Mouse (Mus musculus): ENCODE measurements at regions not wholly inside any gene's neighbourhood (a gene's known extent, or its start where the extent isn't known, plus 50 kb on each side); places are given as distances from the start of the nearest gene placed in this dataset.
"Not testable (repeated sequence)": the region's sequence is repeated elsewhere in the genome, so short reads cannot be mapped to it uniquely, and the experiment has no call there.

DNA sequence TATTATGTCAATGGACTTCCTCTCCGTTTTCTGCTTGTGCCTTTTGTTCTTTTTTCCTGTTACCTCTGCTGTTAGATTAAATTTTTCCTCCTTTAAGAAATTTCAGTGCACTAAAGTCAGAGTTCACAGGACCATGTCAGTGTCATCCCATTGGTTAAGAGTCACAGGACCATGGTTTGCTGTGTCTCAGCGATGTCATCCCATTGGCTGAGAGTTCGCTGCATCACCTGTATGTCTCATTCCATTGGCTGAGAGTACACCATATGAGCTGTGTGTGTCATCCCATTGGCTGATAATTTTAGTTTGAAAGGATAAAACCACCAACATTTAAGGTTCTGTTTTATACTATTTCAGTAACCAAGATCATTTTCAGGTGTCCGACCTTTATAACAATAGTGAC lies 50.7 kb upstream of the Jade1 start:
- no peak for DNase-seq

DNA sequence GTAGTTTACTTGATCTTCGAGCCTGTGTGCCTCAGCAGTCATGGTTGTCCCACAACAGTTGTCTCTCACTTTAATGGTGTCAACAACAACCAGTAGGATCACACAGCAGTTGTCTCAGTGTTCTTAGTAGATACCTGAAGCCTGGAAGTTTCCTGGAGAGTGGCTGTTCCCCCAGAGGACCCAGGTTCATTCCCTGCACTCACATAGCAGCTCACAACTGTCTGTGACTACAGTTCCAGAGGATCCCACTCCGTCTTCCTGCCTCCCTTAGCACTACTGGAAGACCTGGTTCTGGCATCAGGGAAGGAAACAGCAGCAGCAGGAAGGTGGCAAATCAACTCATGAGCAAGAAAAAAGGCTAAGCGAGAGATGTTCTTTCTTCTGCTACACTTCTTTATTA lies 53.4 kb upstream of the Jade1 start:
- DNase-seq = no peak

DNA sequence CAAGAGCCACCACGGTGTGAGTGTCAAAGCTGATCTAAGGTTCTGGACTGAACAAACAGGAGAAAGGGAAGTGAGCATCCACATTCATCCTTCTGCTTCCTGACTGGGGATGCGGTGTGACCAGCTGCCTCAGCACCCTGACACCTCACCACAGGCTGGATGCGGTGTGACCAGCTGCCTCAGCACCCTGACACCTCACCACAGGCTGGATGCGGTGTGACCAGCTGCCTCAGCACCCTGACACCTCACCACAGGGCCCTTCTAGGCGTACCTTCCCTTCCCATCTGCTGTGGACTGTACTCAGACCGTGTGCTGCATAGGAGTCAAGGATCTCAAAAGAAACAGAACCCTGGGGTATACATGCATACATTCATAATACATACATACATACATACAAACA lies 53.9 kb upstream of the Jade1 start:
- DNase-seq = not testable (repeated sequence)

- DNase-seq = no peak
Measured at GRCm38 (mm10) chr3:41501124-41501523, 54.4 kb upstream of the Jade1 start.

DNA sequence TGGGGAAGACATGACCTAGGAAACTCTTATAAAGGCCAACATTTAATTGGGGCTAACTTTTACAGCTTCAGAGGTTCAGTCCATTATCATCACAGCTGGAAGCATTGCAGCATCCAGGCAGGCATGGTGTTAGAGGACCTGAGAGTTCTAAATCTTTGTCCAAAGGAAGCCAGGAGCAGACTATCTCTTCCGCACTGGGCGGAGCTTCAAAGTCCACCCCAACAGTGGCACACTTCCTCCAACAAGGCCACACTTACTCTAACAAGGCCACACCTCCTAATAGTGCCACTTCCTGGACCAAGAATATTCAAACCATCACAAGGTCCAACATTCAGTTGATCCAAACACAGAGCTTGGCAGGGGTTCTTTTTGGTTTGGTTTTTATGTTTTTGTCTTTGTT lies 55.9 kb upstream of the Jade1 start:
- DNase-seq = no peak

DNA sequence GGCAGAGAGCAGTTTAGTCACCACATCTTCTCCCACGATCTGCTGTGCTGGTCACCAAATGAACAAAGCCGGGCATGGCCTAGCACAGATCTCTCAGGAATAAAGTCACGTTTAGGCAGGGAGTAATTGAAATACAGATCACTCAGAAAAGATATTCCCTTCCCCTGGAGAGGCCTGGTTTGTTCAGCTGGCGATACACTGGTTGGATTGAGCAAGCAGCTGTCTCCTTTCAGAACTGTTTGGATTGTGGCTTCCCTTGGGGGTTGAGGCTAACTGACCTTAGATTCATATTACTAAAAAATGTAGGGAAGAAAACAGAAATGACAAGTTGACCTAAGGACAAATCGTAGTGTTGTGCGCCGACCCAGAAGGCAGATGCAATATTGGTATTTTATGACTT lies 56.7 kb upstream of the Jade1 start:
- DNase-seq = no peak

GRCm38 (mm10) chr3:41497771-41498170 lies 57.8 kb upstream of the Jade1 start:
- DNase-seq = no peak

DNA sequence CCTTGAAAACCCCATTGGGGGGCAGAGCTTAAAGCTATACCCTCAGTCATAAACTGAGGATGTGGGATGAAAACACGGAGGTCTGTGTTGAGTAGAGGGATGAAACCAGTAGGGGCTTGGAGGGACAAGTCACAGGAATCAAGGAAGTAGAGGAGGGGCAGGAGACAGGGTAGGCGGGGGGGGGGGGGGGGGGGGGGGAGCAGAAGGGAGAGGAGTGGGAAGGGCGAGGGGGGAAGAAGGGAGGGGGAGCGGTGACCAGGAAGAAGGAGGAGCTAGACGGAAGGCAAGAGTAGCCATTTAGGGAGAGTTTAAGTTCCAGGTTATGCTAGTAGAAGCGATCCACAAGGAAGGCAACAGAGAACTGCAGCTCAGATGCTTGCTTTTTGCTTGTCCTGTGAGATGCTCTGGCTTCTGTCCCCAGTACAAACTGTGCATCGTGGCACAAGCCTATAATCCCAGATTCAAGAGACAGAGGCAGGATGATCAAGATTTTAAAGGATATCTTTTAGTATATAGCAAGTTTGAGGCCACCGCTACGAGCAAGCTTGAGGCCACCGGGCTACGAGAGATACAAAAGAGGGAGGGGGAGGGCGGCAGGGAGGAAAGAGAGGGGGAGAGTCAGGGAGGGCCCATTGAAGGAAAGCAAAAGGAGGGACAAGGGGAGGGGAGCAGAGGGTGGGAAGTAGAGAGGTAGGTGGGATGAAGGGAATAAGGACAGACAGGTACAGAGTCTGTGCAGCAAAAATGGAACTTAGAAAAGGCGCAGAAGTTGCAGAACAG lies 58.4 kb upstream of the Jade1 start:
- no peak for DNase-seq

- no peak for DNase-seq
Measured at GRCm38 (mm10) chr3:41495893-41496292, 59.6 kb upstream of the Jade1 start.

GRCm38 (mm10) chr3:41495097-41495496 lies 60.4 kb upstream of the Jade1 start:
- no peak for DNase-seq

GRCm38 (mm10) chr3:41493472-41493871 lies 62.1 kb upstream of the Jade1 start:
- no peak for DNase-seq

- no peak for DNase-seq
Measured at GRCm38 (mm10) chr3:41492727-41493392, 62.7 kb upstream of the Jade1 start.

DNA sequence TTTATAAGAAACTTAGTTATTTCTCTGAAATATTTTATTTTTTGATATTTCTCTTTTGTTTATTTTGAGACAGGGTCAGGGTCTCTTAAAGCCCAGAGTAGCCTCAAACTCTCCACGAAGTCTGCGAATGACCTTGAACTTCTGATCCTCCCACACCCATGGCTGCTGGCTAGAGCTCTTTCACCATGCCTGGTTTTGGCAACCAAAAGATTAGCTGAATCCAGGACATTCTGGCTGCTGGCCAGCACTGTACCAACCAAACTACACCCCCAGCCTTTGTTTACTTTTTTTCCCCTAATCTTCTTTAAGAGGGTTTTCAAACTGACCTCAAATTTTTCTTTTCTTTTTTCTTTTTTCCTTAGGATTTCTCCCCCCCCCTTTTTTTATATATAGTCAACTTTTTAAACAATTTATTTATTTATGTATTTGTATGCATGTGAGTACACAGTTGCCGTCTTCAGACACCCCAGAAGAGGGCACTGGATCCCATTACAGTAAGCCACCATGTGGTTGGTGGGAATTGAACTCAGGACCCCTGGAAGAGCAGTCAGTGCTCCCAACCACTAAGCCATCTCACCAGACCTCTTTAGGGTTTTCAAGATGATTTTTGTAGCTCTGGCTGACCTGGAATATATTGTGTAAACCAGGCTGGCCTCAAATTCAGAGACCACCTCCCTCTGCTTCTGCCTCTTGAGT lies 63.4 kb upstream of the Jade1 start:
- DNase-seq = no peak

DNA sequence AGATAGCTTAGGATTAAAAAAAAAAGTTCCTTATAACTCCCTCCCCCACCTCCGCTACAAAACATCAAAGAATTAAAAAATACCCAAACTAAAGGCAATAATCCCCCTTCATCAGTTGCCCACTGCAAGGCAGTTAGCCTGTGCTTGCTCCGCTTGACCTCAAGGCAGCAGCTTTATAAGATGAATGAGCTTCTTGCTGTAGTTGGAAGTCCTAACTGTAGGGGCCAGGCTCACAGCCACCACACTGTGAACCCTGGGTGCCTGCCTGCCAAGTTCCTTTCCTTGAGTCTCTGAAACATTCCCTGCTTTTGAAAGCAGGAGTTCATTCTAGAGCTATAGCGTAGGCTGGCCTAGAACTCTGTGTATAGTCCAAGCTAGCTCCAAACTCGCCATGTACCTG lies 64.3 kb upstream of the Jade1 start:
- DNase-seq = no peak

GRCm38 (mm10) chr3:41489998-41490397 lies 65.5 kb upstream of the Jade1 start:
- DNase-seq = no peak

DNA sequence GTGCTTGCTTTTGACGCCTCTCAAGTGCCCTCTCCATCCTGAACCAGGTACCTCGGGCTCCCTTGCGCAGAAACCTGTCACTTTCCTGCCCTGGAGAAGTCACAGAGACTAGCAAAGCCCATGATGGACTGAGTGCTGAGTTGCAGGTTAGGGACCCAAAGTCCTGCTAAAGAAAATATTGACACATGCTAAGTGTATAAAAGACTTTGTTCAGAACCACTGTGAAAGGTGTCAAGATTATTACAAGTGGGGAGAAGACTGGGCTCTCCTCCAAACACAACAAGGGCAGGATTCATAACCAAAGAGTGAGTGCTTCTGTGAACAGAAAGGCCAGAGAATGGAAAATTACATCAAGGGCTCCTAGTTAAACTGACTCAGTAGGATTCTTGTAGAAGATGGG lies 66.0 kb upstream of the Jade1 start:
- no peak for DNase-seq

- no peak for DNase-seq
Measured at GRCm38 (mm10) chr3:41488229-41488774, 67.2 kb upstream of the Jade1 start.

DNA sequence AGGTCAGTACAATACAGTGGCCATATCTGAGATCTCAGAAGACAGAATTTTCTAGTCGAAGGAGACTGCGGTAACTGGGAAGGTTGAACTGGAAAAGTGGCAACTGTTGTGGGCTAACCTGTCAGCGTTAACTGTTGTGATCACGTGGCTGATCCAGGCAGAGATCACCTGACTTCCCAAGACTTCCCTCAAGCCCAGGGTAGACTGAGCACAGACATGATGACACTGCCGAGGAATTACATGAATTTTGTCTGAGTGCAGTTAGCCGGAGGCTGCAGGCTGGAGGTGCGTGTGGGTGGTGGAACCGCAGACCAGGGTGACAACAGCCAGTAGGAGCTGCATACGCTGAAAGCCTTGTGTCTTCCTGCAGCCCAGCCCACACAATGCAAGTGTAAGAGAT lies 70.6 kb upstream of the Jade1 start:
- no peak for DNase-seq

GRCm38 (mm10) chr3:41483582-41483981 lies 71.9 kb upstream of the Jade1 start:
- no peak for DNase-seq

- no peak for DNase-seq
Measured at GRCm38 (mm10) chr3:41482881-41483494, 72.5 kb upstream of the Jade1 start.

DNA sequence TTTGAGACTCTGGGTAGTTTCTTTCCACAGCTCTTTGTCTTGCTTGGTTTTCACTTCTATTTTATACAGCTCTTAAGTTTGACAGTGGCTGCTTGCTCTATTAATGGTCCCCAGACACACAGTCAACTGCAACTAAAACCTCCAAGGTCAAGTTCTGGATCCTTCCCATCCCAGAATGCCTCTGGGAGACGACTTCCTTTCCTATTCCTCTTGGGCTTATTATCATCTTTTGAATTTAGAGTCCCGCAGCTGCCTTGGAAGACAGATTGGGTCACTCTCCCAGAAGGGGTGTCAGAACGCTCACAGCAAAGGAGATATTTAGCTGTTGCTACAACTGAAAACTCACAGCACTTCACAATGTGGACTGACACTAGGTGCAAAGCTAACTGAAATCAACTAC lies 75.3 kb upstream of the Jade1 start:
- no peak for DNase-seq

- no peak for DNase-seq
Measured at GRCm38 (mm10) chr3:41478971-41479370, 76.6 kb upstream of the Jade1 start.

DNA sequence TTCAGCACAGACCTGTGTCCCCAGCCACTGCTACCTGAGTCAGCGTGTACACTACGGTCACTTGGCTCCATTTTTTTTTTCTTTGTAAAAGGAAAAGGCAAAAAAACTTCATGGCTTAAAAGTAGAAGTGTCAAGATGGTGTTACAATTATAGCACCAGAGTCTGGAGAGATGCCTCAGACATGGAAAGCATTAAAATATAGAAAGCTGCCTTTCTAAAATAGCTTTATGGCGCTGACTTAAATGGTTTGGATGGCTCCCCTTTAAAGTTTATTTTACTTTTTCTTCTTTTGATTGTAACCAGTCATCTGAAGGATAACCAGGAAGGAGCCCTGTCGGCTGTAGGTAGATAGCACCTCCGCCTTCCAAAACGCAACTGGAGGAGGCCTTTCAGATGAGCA lies 79.0 kb upstream of the Jade1 start:
- no peak for DNase-seq
